Mouse (Mus musculus): ENCODE results near the gene Xab2.

DNA sequence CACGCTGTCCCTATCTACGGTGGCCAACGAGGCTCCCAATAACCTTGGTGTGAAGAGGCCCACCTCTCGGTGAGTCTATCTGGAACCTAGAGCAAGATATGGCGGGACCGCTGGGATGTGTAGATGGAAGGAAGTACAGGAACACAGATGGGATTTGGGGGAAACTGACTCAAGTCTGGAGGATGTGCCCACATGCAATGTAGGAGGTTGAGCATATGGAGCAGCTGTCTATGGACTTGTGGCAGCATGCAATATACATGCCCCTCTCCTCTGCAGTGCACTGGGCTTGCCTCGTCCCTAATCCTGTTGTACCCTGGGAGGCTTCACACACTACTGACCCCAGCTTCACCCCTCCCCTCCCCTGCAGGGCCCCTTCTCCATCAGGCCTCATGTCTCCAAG lies 13.3 kb downstream of the Xab2 start:
- TF ChIP-seq POLR2A (IDR thresholded peaks at IDR 0.05; ENCODE audit: borderline replicate concordance, insufficient read depth, low read length) (no peak), CTCF (IDR thresholded peaks at IDR 0.05; ENCODE audit: borderline replicate concordance, insufficient read depth, low read depth, low read length) (no peak)
